Mouse (Mus musculus) brain, embryonic 18.5 days (tissue): ENCODE data around the gene Krtap21-1.

ENCODE experiments used
- DNase-seq: peaks from one replicate; pipeline ENCODE4 v3.0.0-alpha.2; 2012; ENCODE audit warnings: low read depth, low spot score

Gene Krtap21-1

GRCm38 (mm10) chr16:89403768-89404167 is at the start of gene Krtap21-1:
Gene Krtap21-1, minus strand, starts transcription at chr16:89403868.
- DNase-seq = no peak

GRCm38 (mm10) chr16:89429586-89429985 is 25.9 kb upstream of the Krtap21-1 start:
- DNase-seq = no peak

GRCm38 (mm10) chr16:89425310-89425709 is 21.6 kb upstream of the Krtap21-1 start:
- DNase-seq = no peak

- DNase-seq = no peak
Observed at GRCm38 (mm10) chr16:89420011-89420410, 16.3 kb upstream of the Krtap21-1 start, which contains the start of gene Krtap6-2. Gene Krtap6-2, minus strand, starts transcription at chr16:89420111.

- DNase-seq = no peak
Observed at GRCm38 (mm10) chr16:89416311-89416710, 12.6 kb upstream of the Krtap21-1 start.

- DNase-seq = no peak
Observed at GRCm38 (mm10) chr16:89410345-89411068, 6.8 kb upstream of the Krtap21-1 start.

- DNase-seq = no peak
Observed at GRCm38 (mm10) chr16:89372734-89373461, 30.8 kb downstream of the Krtap21-1 start.
